Mouse (Mus musculus) limb, embryonic 15.5 days (tissue): ENCODE results near the gene Trp53inp2. TPM values are rescaled to one million over a fixed set of nuclear protein-coding genes. Genes with fewer than 3 reads are reported as not detected.

Source experiments
- microRNA counts: library from miRNA; unstranded; fragments of <30 nt; microRNA quantifications from one replicate; lab custom pipeline; 2016
- microRNA-seq: library from miRNA; unstranded; fragments of <30 nt; microRNA quantifications from one replicate; pipeline ENCODE4, GENCODE M21; 2016
- polyA plus RNA-seq: library from polyadenylated mRNA; unstranded; fragments of >200 nt; fragmentation: Nextera tagmentation; extraction: Ambion mirVana; gene quantifications from 2 replicates; pipeline ENCODE4 v1.2.1, GENCODE M21; 2015

Trp53inp2 gene
- polyA plus RNA-seq, 1 experiment from 2014 or later: 16.7 TPM

MicroRNAs within 50 kb of the gene (microRNA counts, 519-probe panel; counts per million panel counts)
- 2,030 counts per million, percentile 35 among the panel's probes with 10 or more counts for microRNA mmu-miR-695 (lab: Ali Mortazavi, UCI)

Small RNAs within 50 kb of the gene (microRNA-seq; reads per million reads assigned to microRNA genes)
- gene Mir695: not detected

Other genes starting within 250 kb of the Trp53inp2 start
- 51.9 and 54.9 TPM in 2 replicates for gene Itch, start 247.6 kb upstream of the Trp53inp2 start, polyA plus RNA-seq
- gene Dynlrb1, start 144.5 kb upstream of the Trp53inp2 start, polyA plus RNA-seq: 443 and 453 TPM in 2 replicates
- 205 and 220 TPM in 2 replicates for gene Map1lc3a, start 104.8 kb upstream of the Trp53inp2 start, polyA plus RNA-seq
- gene Pigu, start 23.6 kb upstream of the Trp53inp2 start, polyA plus RNA-seq: 41.7 and 45.5 TPM in 2 replicates
- 13.9 and 19.2 TPM in 2 replicates for gene Ncoa6, start 92.8 kb downstream of the Trp53inp2 start, polyA plus RNA-seq
- 13.4 and 15.3 TPM in 2 replicates for gene Acss2, start 136.9 kb downstream of the Trp53inp2 start, polyA plus RNA-seq
- gene Ggt7, start 137.2 kb downstream of the Trp53inp2 start, polyA plus RNA-seq: 5.6 and 5.7 TPM in 2 replicates
- 26.7 and 28.3 TPM in 2 replicates for gene Gss, start 211.8 kb downstream of the Trp53inp2 start, polyA plus RNA-seq
- 2.5 and 4.9 TPM in 2 replicates for gene Myh7b, start 230.2 kb downstream of the Trp53inp2 start, polyA plus RNA-seq